Mouse (Mus musculus) left cerebral cortex, postnatal 25 days (tissue): Measurements from ENCODE around the gene Fga. TPM values are rescaled to one million over a fixed set of nuclear protein-coding genes. Genes with fewer than 3 reads are reported as not detected.

ENCODE experiments used
- DNase-seq, 2 experiments: peaks; one replicate each; pipeline ENCODE4 v3.0.0; 2022; ENCODE audit warnings: low spot score in 2 of 2, mixed read lengths in 1 of 2
- intact Hi-C: fragments of 180-260 bp; cut with DNase I; formaldehyde crosslinking; loops from one replicate; pipeline ENCODE4 v1.15.1; 2025
- total RNA-seq, 2 experiments: library from RNA; stranded (reverse); gene quantifications; 2 replicates each; pipeline ENCODE4 v1.2.3; 2021

Gene Fga
- total RNA-seq, 2 experiments from 2014 or later: not detected

GRCm38 (mm10) chr3:83020387-83020786 lies 5.5 kb upstream of the Fga start:
- intact Hi-C loops: no loop called here

GRCm38 (mm10) chr3:83021176-83021575 lies 4.7 kb upstream of the Fga start:
- intact Hi-C loops: no loop called here
- DNase-seq: no peak

More at GRCm38 (mm10) chr3:83020387-83020786, 5.5 kb upstream of the Fga start:
- no peak for DNase-seq

GRCm38 (mm10) chr3:83025036-83025435 lies 840 bp upstream of the Fga start:
- intact Hi-C loops: no loop called here
- DNase-seq: no peak

GRCm38 (mm10) chr3:83027546-83028251 lies 1.8 kb downstream of the Fga start:
- intact Hi-C loops: no loop called here
- no peak for DNase-seq

GRCm38 (mm10) chr3:83030331-83030730 lies 4.5 kb downstream of the Fga start:
- intact Hi-C loops: no loop called here
- DNase-seq: no peak

DNA sequence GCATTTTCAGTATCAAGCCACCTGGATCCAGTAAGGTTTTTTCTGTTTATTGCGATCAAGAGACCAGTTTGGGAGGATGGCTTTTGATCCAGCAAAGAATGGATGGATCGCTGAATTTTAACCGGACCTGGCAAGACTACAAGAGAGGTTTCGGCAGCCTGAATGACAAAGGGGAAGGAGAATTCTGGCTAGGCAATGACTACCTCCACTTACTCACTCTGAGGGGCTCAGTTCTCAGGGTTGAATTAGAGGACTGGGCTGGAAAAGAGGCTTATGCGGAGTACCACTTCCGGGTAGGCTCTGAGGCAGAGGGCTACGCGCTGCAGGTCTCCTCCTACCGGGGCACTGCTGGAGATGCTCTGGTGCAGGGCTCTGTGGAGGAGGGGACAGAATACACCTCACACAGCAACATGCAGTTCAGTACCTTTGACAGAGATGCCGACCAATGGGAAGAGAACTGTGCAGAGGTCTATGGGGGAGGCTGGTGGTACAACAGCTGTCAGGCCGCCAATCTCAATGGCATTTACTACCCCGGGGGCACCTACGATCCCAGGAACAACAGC lies 7.0 kb downstream of the Fga start:
- intact Hi-C loops: no loop called here
- DNase-seq: no peak

- intact Hi-C loops: no loop called here
- no peak for DNase-seq
These were observed 7.9 kb downstream of the Fga start for GRCm38 (mm10) chr3:83033801-83034200.

DNA sequence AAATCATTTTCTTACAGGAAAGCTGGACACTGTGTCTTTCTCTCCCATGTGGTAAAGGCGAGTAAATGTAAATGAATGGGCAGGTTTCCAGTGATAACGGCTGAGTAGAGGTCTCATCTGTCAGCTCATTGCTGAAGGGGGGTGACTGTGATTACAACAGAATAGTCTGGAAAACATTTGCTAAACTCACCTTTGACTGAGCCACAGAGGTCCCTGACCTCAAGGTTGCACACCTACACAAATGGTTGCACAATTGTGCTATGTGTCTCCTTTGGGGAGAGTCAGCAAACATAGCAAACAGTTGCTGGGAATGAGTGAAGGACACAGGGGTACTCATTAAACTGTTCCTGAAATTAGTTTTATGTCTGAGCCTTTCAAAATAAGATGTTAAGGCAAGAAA lies 13.0 kb downstream of the Fga start:
- intact Hi-C loops: no loop called here
- DNase-seq: no peak

DNA sequence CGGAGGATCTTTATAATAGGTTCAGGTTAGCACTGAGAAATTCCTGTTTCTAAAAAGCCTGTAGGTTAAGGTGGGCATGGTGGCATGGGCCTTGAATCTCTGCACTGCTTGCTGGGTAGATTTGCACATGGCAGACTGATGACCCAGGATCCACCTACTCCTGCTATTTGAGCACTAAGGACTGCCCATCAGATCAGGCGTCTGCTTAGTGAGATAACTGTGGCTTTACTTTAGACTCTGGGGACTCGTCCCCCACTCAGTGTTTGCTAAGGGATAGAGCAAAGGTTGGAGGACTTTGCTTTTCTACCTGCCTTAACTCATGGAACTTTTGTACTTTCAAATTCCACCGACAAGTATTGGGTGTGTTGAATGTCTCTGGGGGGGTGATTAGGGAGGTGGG lies 13.8 kb downstream of the Fga start:
- intact Hi-C loops: no loop called here
- no peak for DNase-seq

DNA sequence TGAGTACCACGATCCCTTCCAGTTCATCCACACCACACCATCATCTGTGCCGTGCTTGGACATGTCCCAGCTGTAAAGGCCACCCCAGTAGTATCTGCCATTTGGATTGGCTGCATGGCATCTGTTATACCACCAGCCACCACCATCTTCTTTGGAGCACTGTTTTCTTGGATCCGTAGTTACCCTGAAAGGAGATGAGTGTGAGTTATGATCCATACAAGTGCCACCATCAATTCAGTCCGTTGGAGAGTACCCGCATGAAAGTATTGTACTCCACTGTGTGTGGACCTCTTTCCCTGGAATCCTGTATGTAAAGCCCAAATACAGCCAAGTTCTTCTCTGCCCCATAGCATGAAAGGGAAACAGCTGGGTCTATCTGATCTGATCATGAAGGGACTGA lies 16.6 kb downstream of the Fga start:
- DNase-seq: no peak
- intact Hi-C loops: no loop called here

DNA sequence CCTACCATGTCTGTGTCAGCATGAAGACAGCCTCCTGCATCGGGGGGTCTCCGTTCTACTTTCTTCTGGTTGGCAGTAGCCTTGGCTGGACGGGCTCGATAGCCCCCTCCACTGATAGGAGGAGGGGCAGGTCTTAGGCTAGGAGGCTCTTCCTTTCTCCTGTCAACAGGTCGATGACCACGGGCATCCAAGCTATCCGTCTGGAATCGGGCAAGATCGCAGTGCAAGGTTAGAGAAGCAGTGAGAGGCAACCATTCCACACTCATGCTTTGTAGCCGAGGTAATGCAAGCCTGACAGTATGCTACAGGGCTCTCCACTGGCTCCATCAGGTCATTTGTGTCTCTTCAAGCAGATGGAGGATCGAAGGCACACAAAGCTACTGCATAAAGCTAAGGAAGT lies 20.8 kb downstream of the Fga start:
- no peak for DNase-seq
- intact Hi-C loops: no loop called here

- no peak for DNase-seq
- intact Hi-C loops: loop anchor here (5.0 kb wide), 1 partner anchor 692 kb away; the partner anchor contains the start of gene Map9
These were observed 23.8 kb downstream of the Fga start, which contains the start of gene Fgb for GRCm38 (mm10) chr3:83049680-83050079. Gene Fgb (minus strand): TSS chr3:83049863.

- intact Hi-C loops: loop anchor here (5.0 kb wide), 1 partner anchor 693 kb away; the partner anchor contains the start of gene Map9
- no peak for DNase-seq
These were observed 24.8 kb downstream of the Fga start for GRCm38 (mm10) chr3:83050661-83051060.

DNA sequence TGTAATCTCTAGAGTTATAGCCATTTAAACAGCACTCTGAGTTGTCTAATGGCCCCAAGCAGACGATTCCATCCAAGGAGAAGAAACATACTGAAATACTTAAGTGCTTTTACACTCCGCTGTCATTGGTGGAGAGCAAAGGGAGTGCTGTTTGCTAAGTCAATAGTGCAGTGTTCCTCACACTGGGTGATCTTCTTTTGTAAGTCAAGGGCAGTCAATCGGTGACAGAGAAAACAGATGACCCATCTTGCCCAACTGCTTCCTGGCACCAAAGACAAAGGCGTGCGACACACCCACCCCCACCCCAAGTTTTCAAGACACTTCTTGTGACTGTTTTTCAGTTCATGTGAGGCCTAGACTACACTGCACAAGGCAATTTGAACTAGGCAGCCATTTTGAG lies 26.2 kb downstream of the Fga start:
- intact Hi-C loops: loop anchor here (5.0 kb wide), 1 partner anchor 695 kb away; the partner anchor contains the start of gene Map9

DNA sequence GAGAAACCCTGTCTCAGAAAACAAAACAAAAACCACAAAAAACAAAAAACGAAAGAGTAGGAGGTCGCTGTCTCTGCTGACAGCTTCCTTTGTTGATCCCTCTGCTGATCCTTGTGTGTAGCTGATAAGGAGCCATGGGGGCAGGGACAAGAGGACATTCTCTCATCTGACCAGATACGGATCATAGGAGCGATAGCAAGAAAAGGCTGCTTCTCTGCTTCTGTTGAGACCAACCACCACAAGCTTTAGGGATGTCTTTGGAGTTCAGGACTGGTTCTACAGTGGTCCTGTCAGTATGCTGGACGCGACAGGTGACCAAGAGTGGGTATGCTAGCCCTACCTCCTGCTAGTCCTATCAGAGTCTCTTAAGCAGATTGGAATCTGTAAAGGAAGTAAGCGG lies 27.2 kb downstream of the Fga start:
- intact Hi-C loops: loop anchor here (1.0 to 5.0 kb wide), 2 partner anchors 51 to 696 kb away; partner anchors contain the start of gene Map9
- DNase-seq: no peak

More for the DNA sequence above, 26.2 kb downstream of the Fga start:
- DNase-seq: no peak

DNA sequence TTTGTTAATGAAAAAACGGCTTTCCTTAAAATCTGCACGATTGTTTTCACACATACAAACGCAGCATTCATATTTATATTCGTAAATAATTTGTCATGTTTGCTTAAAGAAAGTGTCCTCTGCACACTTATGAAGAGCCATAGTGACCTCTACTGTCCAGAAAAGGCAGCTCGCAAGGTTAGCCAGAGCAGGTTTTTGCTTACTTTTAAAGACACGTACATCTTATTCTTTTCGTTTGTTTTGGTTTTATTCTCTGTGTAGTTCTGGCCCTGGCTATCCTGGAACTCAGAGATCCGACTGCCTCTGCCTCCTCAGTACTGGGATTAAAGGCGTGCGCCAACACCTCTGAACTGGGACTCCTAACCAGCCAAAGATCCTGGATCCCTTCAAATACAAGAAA lies 27.9 kb downstream of the Fga start:
- intact Hi-C loops: loop anchor here (1.0 to 5.0 kb wide), 3 partner anchors 51 to 696 kb away; partner anchors contain the start of genes Map9 and Rbm46
- DNase-seq: peak; percentile 23 to 42

- no peak for DNase-seq
- intact Hi-C loops: loop anchor here (1.0 to 5.0 kb wide), 3 partner anchors 55 to 697 kb away; partner anchors contain the start of genes Map9 and Rbm46
These were observed 28.9 kb downstream of the Fga start for GRCm38 (mm10) chr3:83054759-83055158.

- peak; percentile 95 to 99 for DNase-seq
- intact Hi-C loops: loop anchor here (1.0 to 2.0 kb wide), 2 partner anchors 56 to 179 kb away; partner anchors contain the start of gene Rbm46
These were observed 29.6 kb downstream of the Fga start, which contains the start of gene Plrg1 for GRCm38 (mm10) chr3:83055281-83056038. Gene Plrg1 (plus strand): TSS chr3:83055522.

DNA sequence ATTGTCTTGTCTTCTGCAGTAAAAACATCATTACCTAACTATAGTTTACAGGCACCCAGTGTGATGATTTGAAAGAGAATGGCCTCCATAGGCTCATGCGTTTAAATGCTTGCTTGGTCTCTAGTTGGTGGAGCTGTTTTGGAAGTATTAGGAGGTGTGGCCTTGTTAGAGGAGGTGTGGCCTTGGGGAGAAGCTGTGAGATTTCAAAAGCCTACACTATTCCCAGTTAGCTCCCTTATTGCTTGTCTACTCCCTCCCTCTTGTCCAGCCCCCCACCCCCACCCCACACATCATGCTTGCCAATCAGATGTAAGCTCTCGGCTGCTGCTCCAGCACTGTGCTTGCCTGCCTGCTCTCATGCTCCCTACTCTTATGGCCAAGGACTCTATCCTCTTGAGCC lies 31.2 kb downstream of the Fga start:
- DNase-seq: no peak
- intact Hi-C loops: no loop called here

GRCm38 (mm10) chr3:83067920-83068319 lies 42.0 kb downstream of the Fga start:
- DNase-seq: no peak
- intact Hi-C loops: no loop called here
